Mouse (Mus musculus): ENCODE data around the gene Ankrd35.

DNA sequence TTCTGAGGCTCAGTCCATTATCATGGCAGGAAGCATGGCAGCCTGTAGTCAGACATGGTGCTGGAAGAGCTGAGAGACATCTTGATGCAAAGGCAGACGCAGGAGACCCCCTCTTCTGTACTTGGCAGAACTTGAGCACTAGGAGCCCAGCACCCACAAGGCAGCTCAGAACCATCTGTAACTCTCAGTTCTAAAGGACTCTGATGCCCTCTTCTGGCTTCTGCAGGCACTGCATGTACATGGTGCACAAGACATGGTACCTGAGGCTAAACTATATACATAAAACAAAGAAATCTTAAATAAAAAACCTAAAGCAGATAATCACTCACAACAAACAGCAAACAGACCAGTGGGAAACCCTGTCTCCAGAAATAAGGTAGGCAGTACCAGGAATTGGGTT lies 30.7 kb upstream of the Ankrd35 start:
- peak; percentile 63 for TF ChIP-seq CTCF (IDR thresholded peaks at IDR 0.05; ENCODE audit: insufficient read depth, low read length)
- TF ChIP-seq POLR2A (IDR thresholded peaks at IDR 0.05; ENCODE audit: borderline replicate concordance, extremely low read depth, low read depth, low read length) = no peak
